ENCODE assay signal across 8 mouse cellular contexts in genomic region chr9:49975938-49976671, GRCm38 (mm10).
DNase-seq lines count a peak whose midpoint lies in the region; ATAC-seq and TF ChIP-seq lines count a peak whose summit lies in the region.

No protein-coding gene starts in this region.

- H3K4me2 ChIP-seq in intestine, embryonic 14.5 days (ENCODE audit: low read length): 0 out of 2 replicates have a peak overlapping the region, but pooled peaks have one; percentile 20
- peak overlapping the region; percentile 64 for H3K4me2 ChIP-seq in myocyte (ENCODE audit: low read depth)

- intact Hi-C loops in left cerebral cortex, adult 2 months (cut with DNase I): no loop called here

- peaks cover 21% of the 10 kb centered on the region for H3K4me1 ChIP-seq in intestine, embryonic 14.5 days (replicated peaks; ENCODE audit: control insufficient read depth, insufficient read depth, low read length)

- no peak for TF ChIP-seq POLR2A in myocyte (IDR thresholded peaks at IDR 0.05; ENCODE audit: insufficient read length, low read depth)

- no peak overlapping the region for H3ac ChIP-seq in myocyte (ENCODE audit: control insufficient read depth, insufficient read length)

- WGBS in intestine, embryonic 14.5 days: 35% methylated on average over 11 of the region's 11 CpGs

- no peak overlapping the region for H3K4me3 ChIP-seq in intestine, embryonic 14.5 days (ENCODE audit: low read depth, low read length)
- no peak overlapping the region for H3K4me3 ChIP-seq in left cerebral cortex, adult 2 months
- no peak overlapping the region for H3K4me3 ChIP-seq in myocyte

- no peak overlapping the region for H3K9ac ChIP-seq in intestine, embryonic 14.5 days (ENCODE audit: low read length)

- peak overlapping the region; percentile 61 for H3K27ac ChIP-seq in intestine, embryonic 14.5 days (ENCODE audit: low read depth)
- H3K27ac ChIP-seq in left cerebral cortex, adult 2 months: peak overlapping the region; percentile 34; the same call in 1 of the 2 replicates

- no peaks in the 10 kb centered on the region for H3K9me3 ChIP-seq in intestine, embryonic 14.5 days (ENCODE audit: control insufficient read depth, low read length)

- no peaks in the 10 kb centered on the region for H3K79me2 ChIP-seq in myocyte (ENCODE audit: control insufficient read depth, insufficient read depth)

- no peaks in the 10 kb centered on the region for H3K36me3 ChIP-seq in intestine, embryonic 14.5 days (ENCODE audit: control insufficient read depth, insufficient read depth, low read length)
- no peaks in the 10 kb centered on the region for H3K36me3 ChIP-seq in myocyte (ENCODE audit: control insufficient read depth, insufficient read depth)

- DNase-seq in adipocyte (ENCODE audit: low spot score): peak; percentile 75
- peak; percentile 79 to 80 for DNase-seq in cerebellum, adult 18-20 months
- DNase-seq in gastrocnemius, postnatal 25 days: peak; percentile 49
- peak; percentile 67 for DNase-seq in intestine, embryonic 14.5 days (ENCODE audit: low spot score)
- peak; percentile 50 to 58 for DNase-seq in left cerebral cortex, adult 2 months (ENCODE audit: extremely low spot score in 1 of 2, low spot score in 2 of 2)
- DNase-seq in spleen, adult 18-20 months: no peak
- DNase-seq in thymus, postnatal 4 days: no peak

- ATAC-seq in intestine, embryonic 14.5 days (replicated peaks; ENCODE audit: low FRiP score, low TSS enrichment, low read depth): peak; percentile 63

- TF ChIP-seq CTCF in left cerebral cortex, adult 2 months (IDR thresholded peaks at IDR 0.05): no peak

- H3K27me3 ChIP-seq in intestine, embryonic 14.5 days (replicated peaks; ENCODE audit: control insufficient read depth, insufficient read depth, low read length): no peaks in the 10 kb centered on the region
- no peaks in the 10 kb centered on the region for H3K27me3 ChIP-seq in myocyte (ENCODE audit: control insufficient read depth, insufficient read depth, insufficient read length)

TF ChIP-seq in myocyte, 11 proteins besides CTCF, POLR2A, EP300 and RAD21:
- TF ChIP-seq TCF12 (IDR thresholded peaks at IDR 0.05; ENCODE audit: insufficient read depth, poor library complexity, severe bottlenecking): no peak
- TF ChIP-seq CEBPB (IDR thresholded peaks at IDR 0.05; ENCODE audit: insufficient read depth, poor library complexity, severe bottlenecking): no peak
TF ChIP-seq in myocyte: peak in this region for 0.

Comparison
In these comparisons a context has a peak if more than half of its experiments do, and no peak if none do; other contexts are left out.
1. DNase-seq: peak in adipocyte (single experiment), cerebellum, adult 18-20 months (2 of 2), gastrocnemius, postnatal 25 days (single experiment), intestine, embryonic 14.5 days (single experiment) and left cerebral cortex, adult 2 months (2 of 2); none in spleen, adult 18-20 months (0 of 2) and thymus, postnatal 4 days (single experiment).